Mouse (Mus musculus): ENCODE measurements around the gene Oaz3. TPM values are rescaled to one million over a fixed set of nuclear protein-coding genes. Genes with fewer than 3 reads are reported as not detected.

Oaz3 gene
- polyA plus RNA-seq, 1 experiment, result 0.15 TPM

GRCm38 (mm10) chr3:94396336-94396735, 47.4 kb downstream of the Oaz3 start:
- TF ChIP-seq POLR2A (IDR thresholded peaks at IDR 0.05; ENCODE audit: borderline replicate concordance, insufficient read depth, low read length) (no peak), CTCF (IDR thresholded peaks at IDR 0.05; ENCODE audit: borderline replicate concordance, insufficient read depth, low read depth, low read length) (no peak)
- no peak overlapping the region for H3K4me3 ChIP-seq (replicated peaks; ENCODE audit: insufficient read depth, low read depth, low read length)
- 100% methylated on average over 1 of the region's 1 CpGs for WGBS
- no peaks in the 10 kb centered on the region for H3K27me3 ChIP-seq (ENCODE audit: control insufficient read depth, insufficient read depth, low read length)
- peaks cover 4% of the 10 kb centered on the region; the same call in 1 of the 2 replicates for H3K4me1 ChIP-seq (ENCODE audit: control insufficient read depth, insufficient read depth, low read length)
- DNase-seq, result no peak
- no peak overlapping the region for H3K27ac ChIP-seq (ENCODE audit: insufficient read depth, low read length)

- Histone ChIP-seq H3K4me1 (ENCODE audit: control insufficient read depth, insufficient read depth, low read length) (no peaks in the 10 kb centered on the region), H3K4me3 (replicated peaks; ENCODE audit: insufficient read depth, low read depth, low read length) (no peak overlapping the region), H3K27me3 (ENCODE audit: control insufficient read depth, insufficient read depth, low read length) (no peaks in the 10 kb centered on the region), H3K27ac (ENCODE audit: insufficient read depth, low read length) (no peak overlapping the region)
- 33% methylated on average over 4 of the region's 4 CpGs for WGBS
- TF ChIP-seq POLR2A (IDR thresholded peaks at IDR 0.05; ENCODE audit: borderline replicate concordance, insufficient read depth, low read length), result no peak
- TF ChIP-seq CTCF (IDR thresholded peaks at IDR 0.05; ENCODE audit: borderline replicate concordance, insufficient read depth, low read depth, low read length), result no peak
- no peak for DNase-seq
Measured at GRCm38 (mm10) chr3:94393049-94393448, 50.7 kb downstream of the Oaz3 start.

GRCm38 (mm10) chr3:94392128-94392527, 51.6 kb downstream of the Oaz3 start:
- 86% methylated on average over 2 of the region's 2 CpGs for WGBS
- DNase-seq, result no peak
- no peak for TF ChIP-seq CTCF (IDR thresholded peaks at IDR 0.05; ENCODE audit: borderline replicate concordance, insufficient read depth, low read depth, low read length)
- TF ChIP-seq POLR2A (IDR thresholded peaks at IDR 0.05; ENCODE audit: borderline replicate concordance, insufficient read depth, low read length), result no peak
- H3K4me1 ChIP-seq (ENCODE audit: control insufficient read depth, insufficient read depth, low read length), result no peaks in the 10 kb centered on the region
- no peak overlapping the region for H3K4me3 ChIP-seq (replicated peaks; ENCODE audit: insufficient read depth, low read depth, low read length)
- H3K27me3 ChIP-seq (ENCODE audit: control insufficient read depth, insufficient read depth, low read length), result no peaks in the 10 kb centered on the region
- no peak overlapping the region for H3K27ac ChIP-seq (ENCODE audit: insufficient read depth, low read length)

- 26% methylated on average over 5 of the region's 5 CpGs for WGBS
Measured at GRCm38 (mm10) chr3:94391001-94391400, 52.7 kb downstream of the Oaz3 start.

GRCm38 (mm10) chr3:94389420-94389819, 54.3 kb downstream of the Oaz3 start:
- Histone ChIP-seq H3K4me1 (ENCODE audit: control insufficient read depth, insufficient read depth, low read length) (no peaks in the 10 kb centered on the region), H3K27ac (ENCODE audit: insufficient read depth, low read length) (no peak overlapping the region), H3K27me3 (ENCODE audit: control insufficient read depth, insufficient read depth, low read length) (no peaks in the 10 kb centered on the region), H3K4me3 (replicated peaks; ENCODE audit: insufficient read depth, low read depth, low read length) (no peak overlapping the region)
- no peak for DNase-seq
- TF ChIP-seq CTCF (IDR thresholded peaks at IDR 0.05; ENCODE audit: borderline replicate concordance, insufficient read depth, low read depth, low read length) (no peak), POLR2A (IDR thresholded peaks at IDR 0.05; ENCODE audit: borderline replicate concordance, insufficient read depth, low read length) (no peak)
- 95% methylated on average over 16 of the region's 16 CpGs for WGBS

More at GRCm38 (mm10) chr3:94391001-94391400, 52.7 kb downstream of the Oaz3 start:
- Histone ChIP-seq H3K27ac (ENCODE audit: insufficient read depth, low read length) (no peak overlapping the region), H3K27me3 (ENCODE audit: control insufficient read depth, insufficient read depth, low read length) (no peaks in the 10 kb centered on the region), H3K4me3 (replicated peaks; ENCODE audit: insufficient read depth, low read depth, low read length) (no peak overlapping the region), H3K4me1 (ENCODE audit: control insufficient read depth, insufficient read depth, low read length) (no peaks in the 10 kb centered on the region)
- TF ChIP-seq POLR2A (IDR thresholded peaks at IDR 0.05; ENCODE audit: borderline replicate concordance, insufficient read depth, low read length) (no peak), CTCF (IDR thresholded peaks at IDR 0.05; ENCODE audit: borderline replicate concordance, insufficient read depth, low read depth, low read length) (no peak)
- no peak for DNase-seq

- no peaks in the 10 kb centered on the region for H3K27me3 ChIP-seq (ENCODE audit: control insufficient read depth, insufficient read depth, low read length)
- no peak overlapping the region for H3K27ac ChIP-seq (ENCODE audit: insufficient read depth, low read length)
- WGBS, result 80% methylated on average over 5 of the region's 5 CpGs
- no peak for TF ChIP-seq CTCF (IDR thresholded peaks at IDR 0.05; ENCODE audit: borderline replicate concordance, insufficient read depth, low read depth, low read length)
- TF ChIP-seq POLR2A (IDR thresholded peaks at IDR 0.05; ENCODE audit: borderline replicate concordance, insufficient read depth, low read length), result no peak
- no peaks in the 10 kb centered on the region for H3K4me1 ChIP-seq (ENCODE audit: control insufficient read depth, insufficient read depth, low read length)
- H3K4me3 ChIP-seq (replicated peaks; ENCODE audit: insufficient read depth, low read depth, low read length), result no peak overlapping the region
- DNase-seq, result no peak
Measured at GRCm38 (mm10) chr3:94388047-94388446, 55.7 kb downstream of the Oaz3 start.

GRCm38 (mm10) chr3:94387391-94387790, 56.3 kb downstream of the Oaz3 start:
- TF ChIP-seq CTCF (IDR thresholded peaks at IDR 0.05; ENCODE audit: borderline replicate concordance, insufficient read depth, low read depth, low read length) (no peak), POLR2A (IDR thresholded peaks at IDR 0.05; ENCODE audit: borderline replicate concordance, insufficient read depth, low read length) (no peak)

GRCm38 (mm10) chr3:94386671-94387070, 57.0 kb downstream of the Oaz3 start:
- no peak for DNase-seq
- WGBS, result 54% methylated on average over 4 of the region's 4 CpGs
- Histone ChIP-seq H3K4me1 (ENCODE audit: control insufficient read depth, insufficient read depth, low read length) (no peaks in the 10 kb centered on the region), H3K4me3 (replicated peaks; ENCODE audit: insufficient read depth, low read depth, low read length) (no peak overlapping the region), H3K27ac (ENCODE audit: insufficient read depth, low read length) (no peak overlapping the region), H3K27me3 (ENCODE audit: control insufficient read depth, insufficient read depth, low read length) (no peaks in the 10 kb centered on the region)
- TF ChIP-seq POLR2A (IDR thresholded peaks at IDR 0.05; ENCODE audit: borderline replicate concordance, insufficient read depth, low read length), result no peak
- no peak for TF ChIP-seq CTCF (IDR thresholded peaks at IDR 0.05; ENCODE audit: borderline replicate concordance, insufficient read depth, low read depth, low read length)

More at GRCm38 (mm10) chr3:94387391-94387790, 56.3 kb downstream of the Oaz3 start:
- Histone ChIP-seq H3K4me1 (ENCODE audit: control insufficient read depth, insufficient read depth, low read length) (no peaks in the 10 kb centered on the region), H3K4me3 (replicated peaks; ENCODE audit: insufficient read depth, low read depth, low read length) (no peak overlapping the region), H3K27me3 (ENCODE audit: control insufficient read depth, insufficient read depth, low read length) (no peaks in the 10 kb centered on the region), H3K27ac (ENCODE audit: insufficient read depth, low read length) (no peak overlapping the region)
- DNase-seq, result no peak
- 85% methylated on average over 10 of the region's 10 CpGs for WGBS
